Mouse (Mus musculus): ENCODE data around the gene Unc119b. TPM values are rescaled to one million over a fixed set of nuclear protein-coding genes. Genes with fewer than 3 reads are reported as not detected.
A peak's percentile ranks its signal among the peaks of the same experiment; 100 is the strongest.

Unc119b gene
- polyA plus RNA-seq, 1 experiment from 2014 or later = 10.1 TPM

DNA sequence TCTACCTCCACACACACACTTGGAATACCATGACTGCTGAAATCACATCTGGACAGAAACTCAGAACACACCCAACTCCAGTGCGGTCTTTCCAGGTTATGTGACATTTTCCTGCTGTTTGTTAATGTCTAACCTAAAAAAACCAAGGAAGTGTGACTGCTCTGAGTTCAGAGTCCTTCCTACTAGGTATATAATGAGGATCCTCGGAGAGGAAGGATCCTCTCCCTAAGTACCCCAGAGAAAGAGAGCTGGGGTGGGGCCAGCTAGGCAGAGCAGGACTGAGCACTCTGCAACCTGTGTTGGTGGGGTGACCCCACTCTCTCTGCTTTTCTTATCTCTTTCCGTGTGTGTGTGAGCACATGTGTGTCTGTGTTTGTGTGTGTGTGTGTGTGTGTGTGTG is 12.6 kb upstream of the Unc119b start:
- Histone ChIP-seq H3K4me3 (ENCODE audit: low read depth, low read length) (no peak overlapping the region), H3K4me2 (replicated peaks; ENCODE audit: low read depth) (no peak overlapping the region), H3K27ac (ENCODE audit: low read depth, low read length) (peak overlapping the region; percentile 54), H3K9me3 (ENCODE audit: control insufficient read depth) (no peaks in the 10 kb centered on the region), H3K9ac (ENCODE audit: low read depth, low read length) (no peak overlapping the region), H3K27me3 (replicated peaks; ENCODE audit: control insufficient read depth, insufficient read depth, low read length) (no peaks in the 10 kb centered on the region), H3K4me1 (replicated peaks; ENCODE audit: control insufficient read depth, insufficient read depth, low read length) (no peaks in the 10 kb centered on the region), H3K36me3 (ENCODE audit: control insufficient read depth, insufficient read depth) (peaks cover 66% of the 10 kb centered on the region)
- no peak for TF ChIP-seq CTCF (IDR thresholded peaks at IDR 0.05; ENCODE audit: low read depth)
- 43% methylated on average over 3 of the region's 3 CpGs for WGBS
- peak; percentile 61 for ATAC-seq

DNA sequence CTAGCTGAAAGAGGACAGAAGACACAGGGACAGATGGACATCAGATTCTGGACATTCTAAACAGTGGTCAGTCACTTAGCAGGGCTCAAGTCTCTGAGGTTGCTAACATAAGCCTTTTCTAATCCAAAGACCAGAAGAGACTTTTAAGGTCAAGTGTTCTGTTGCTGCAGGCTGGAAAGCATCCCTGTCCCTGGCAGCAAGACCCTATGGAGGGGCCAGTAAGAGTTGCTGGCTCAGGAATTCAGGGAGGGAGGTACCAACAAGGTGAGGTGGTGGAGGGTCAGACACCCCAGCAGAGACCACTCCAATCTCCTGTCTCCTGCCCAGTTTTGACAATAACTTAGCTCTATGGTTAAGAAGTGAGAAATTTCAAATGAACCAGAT is 12.0 kb upstream of the Unc119b start:
- no peak for ATAC-seq
- Histone ChIP-seq H3K9me3 (ENCODE audit: control insufficient read depth) (no peaks in the 10 kb centered on the region), H3K4me3 (ENCODE audit: low read depth, low read length) (no peak overlapping the region), H3K9ac (ENCODE audit: low read depth, low read length) (no peak overlapping the region), H3K4me2 (replicated peaks; ENCODE audit: low read depth) (no peak overlapping the region), H3K27me3 (replicated peaks; ENCODE audit: control insufficient read depth, insufficient read depth, low read length) (no peaks in the 10 kb centered on the region), H3K27ac (ENCODE audit: low read depth, low read length) (no peak overlapping the region), H3K4me1 (replicated peaks; ENCODE audit: control insufficient read depth, insufficient read depth, low read length) (no peaks in the 10 kb centered on the region), H3K36me3 (ENCODE audit: control insufficient read depth, insufficient read depth) (peaks cover 66% of the 10 kb centered on the region)
- TF ChIP-seq CTCF (IDR thresholded peaks at IDR 0.05; ENCODE audit: low read depth) = no peak

DNA sequence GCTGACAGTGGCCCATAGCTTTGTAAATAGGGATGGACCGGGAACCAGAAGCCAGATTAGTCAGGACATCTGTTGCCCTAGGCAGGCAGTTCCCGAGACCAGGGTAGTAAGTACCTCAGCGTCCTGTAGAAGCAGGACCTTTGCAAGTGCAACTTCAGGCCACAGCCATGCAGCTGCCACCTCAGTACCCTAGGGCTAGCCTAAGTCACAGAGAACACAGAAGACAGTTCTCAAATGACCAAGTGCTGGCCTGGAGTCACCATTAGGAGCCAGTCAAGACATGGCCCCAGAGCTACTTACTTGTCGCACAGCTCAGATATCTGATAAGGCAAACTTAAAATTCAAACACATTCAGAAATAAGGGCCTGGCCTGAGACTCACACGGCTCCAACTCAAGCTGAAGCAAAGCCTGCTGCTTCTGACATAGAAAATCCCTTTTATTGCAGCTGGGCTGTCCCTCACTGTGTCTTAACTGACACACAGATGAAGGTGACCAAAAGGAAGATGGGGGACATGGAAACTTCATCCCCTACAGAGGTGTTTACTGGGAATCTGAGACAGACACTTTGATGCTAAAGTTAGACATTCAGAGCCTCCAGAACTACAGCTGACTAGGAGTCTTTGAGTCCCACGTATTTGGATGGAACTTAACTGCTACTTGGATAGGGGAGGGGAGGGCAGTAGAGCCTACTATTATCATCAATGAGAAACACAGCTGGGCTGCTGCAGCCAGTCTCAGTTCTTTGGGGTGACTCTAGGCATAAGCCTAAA is 11.4 kb upstream of the Unc119b start:
- Histone ChIP-seq H3K36me3 (ENCODE audit: control insufficient read depth, insufficient read depth) (peaks cover 66% of the 10 kb centered on the region), H3K4me3 (ENCODE audit: low read depth, low read length) (no peak overlapping the region), H3K27me3 (replicated peaks; ENCODE audit: control insufficient read depth, insufficient read depth, low read length) (no peaks in the 10 kb centered on the region), H3K9me3 (ENCODE audit: control insufficient read depth) (no peaks in the 10 kb centered on the region), H3K9ac (ENCODE audit: low read depth, low read length) (no peak overlapping the region), H3K27ac (ENCODE audit: low read depth, low read length) (no peak overlapping the region), H3K4me2 (replicated peaks; ENCODE audit: low read depth) (no peak overlapping the region), H3K4me1 (replicated peaks; ENCODE audit: control insufficient read depth, insufficient read depth, low read length) (no peaks in the 10 kb centered on the region)
- WGBS = 79% methylated on average over 6 of the region's 6 CpGs
- ATAC-seq = no peak
- no peak for TF ChIP-seq CTCF (IDR thresholded peaks at IDR 0.05; ENCODE audit: low read depth)

DNA sequence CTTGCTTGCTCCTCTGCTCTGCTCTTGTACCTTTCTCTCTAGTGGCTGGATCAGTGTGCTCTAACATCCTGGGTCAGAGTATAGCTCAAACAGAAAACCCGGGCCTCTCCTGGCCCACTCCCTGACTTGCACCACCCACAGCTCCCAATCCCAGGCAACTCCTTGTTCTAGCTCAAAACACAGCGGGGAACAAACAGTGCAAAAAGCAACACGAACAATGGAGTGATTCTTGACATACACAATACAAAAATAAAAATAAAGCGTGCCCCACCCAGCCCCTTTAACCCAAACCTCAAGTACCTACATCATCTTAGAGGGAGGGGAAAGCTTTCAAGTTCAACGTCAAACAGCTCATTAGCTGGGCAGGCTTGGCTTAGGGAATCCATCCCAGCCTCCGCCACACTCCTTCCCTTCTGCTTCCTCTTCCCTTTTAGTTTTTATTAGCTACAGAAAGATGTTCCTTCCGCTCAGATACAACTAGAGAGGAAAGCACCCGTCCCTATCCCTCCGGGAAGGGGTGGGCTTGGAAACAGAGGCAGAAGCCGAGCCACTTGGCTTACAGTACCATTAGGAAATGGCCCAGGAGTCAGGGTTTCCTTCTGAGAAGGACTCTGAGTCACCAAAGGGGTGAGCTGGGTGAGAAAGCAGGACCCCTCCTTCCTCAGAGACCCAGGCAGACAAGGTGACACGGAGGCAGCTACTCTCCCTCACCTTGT is 10.6 kb upstream of the Unc119b start:
- WGBS = 82% methylated on average over 11 of the region's 11 CpGs
- no peak for ATAC-seq
- H3K4me2 ChIP-seq (replicated peaks; ENCODE audit: low read depth) = no peak overlapping the region
- no peaks in the 10 kb centered on the region for H3K27me3 ChIP-seq (replicated peaks; ENCODE audit: control insufficient read depth, insufficient read depth, low read length)
- no peak overlapping the region for H3K9ac ChIP-seq (ENCODE audit: low read depth, low read length)
- no peaks in the 10 kb centered on the region for H3K4me1 ChIP-seq (replicated peaks; ENCODE audit: control insufficient read depth, insufficient read depth, low read length)
- peaks cover 60% of the 10 kb centered on the region for H3K36me3 ChIP-seq (ENCODE audit: control insufficient read depth, insufficient read depth)
- no peak for TF ChIP-seq CTCF (IDR thresholded peaks at IDR 0.05; ENCODE audit: low read depth)
- no peaks in the 10 kb centered on the region for H3K9me3 ChIP-seq (ENCODE audit: control insufficient read depth)
- H3K4me3 ChIP-seq (ENCODE audit: low read depth, low read length) = no peak overlapping the region
- peak overlapping the region; percentile 7; the same call in 1 of the 2 replicates for H3K27ac ChIP-seq (ENCODE audit: low read depth, low read length)

DNA sequence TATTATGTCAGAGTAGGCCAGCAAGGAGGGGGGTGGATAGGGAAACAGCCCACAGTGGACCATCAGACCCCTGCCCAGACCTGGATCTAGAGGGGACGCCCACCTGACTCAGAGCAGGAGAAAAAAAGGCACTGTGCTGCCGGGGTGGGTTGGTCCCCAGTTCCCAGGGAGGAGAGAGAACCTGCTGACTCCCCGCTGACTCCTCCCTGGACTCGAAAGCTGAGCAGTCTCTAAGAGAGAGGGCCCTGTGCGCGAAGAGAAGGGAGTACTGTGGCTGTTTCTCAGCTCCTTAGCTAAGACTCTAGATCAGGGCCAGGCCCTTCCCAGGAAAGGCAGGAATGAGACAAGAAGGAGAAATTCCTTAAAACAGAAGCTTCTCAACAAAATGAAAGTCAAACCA is 9.7 kb upstream of the Unc119b start:
- Histone ChIP-seq H3K9ac (ENCODE audit: low read depth, low read length) (no peak overlapping the region), H3K4me2 (replicated peaks; ENCODE audit: low read depth) (no peak overlapping the region), H3K27ac (ENCODE audit: low read depth, low read length) (no peak overlapping the region), H3K9me3 (ENCODE audit: control insufficient read depth) (no peaks in the 10 kb centered on the region), H3K4me1 (replicated peaks; ENCODE audit: control insufficient read depth, insufficient read depth, low read length) (no peaks in the 10 kb centered on the region), H3K36me3 (ENCODE audit: control insufficient read depth, insufficient read depth) (peaks cover 51% of the 10 kb centered on the region), H3K27me3 (replicated peaks; ENCODE audit: control insufficient read depth, insufficient read depth, low read length) (no peaks in the 10 kb centered on the region), H3K4me3 (ENCODE audit: low read depth, low read length) (no peak overlapping the region)
- 80% methylated on average over 6 of the region's 6 CpGs for WGBS
- no peak for ATAC-seq
- TF ChIP-seq CTCF (IDR thresholded peaks at IDR 0.05; ENCODE audit: low read depth) = no peak

DNA sequence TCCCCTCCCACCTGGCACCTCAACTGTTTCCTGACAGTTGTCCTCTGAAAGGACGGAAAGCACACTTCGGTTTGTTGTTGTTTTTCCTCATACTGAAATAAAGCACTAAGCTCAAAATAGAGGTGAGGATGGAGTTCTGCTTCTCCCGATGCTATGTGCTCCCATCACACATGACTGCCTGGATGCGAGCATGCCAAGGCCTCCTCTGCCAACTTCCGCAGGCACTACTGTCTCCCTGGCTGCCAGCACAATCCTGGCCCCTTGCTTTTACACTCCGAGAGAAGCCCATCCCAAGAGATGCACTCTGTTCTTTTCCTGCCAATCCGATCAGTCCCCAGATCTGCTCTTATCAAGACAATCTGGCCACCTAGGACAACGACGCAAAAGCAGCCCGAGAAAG is 8.8 kb upstream of the Unc119b start:
- 77% methylated on average over 10 of the region's 10 CpGs for WGBS
- Histone ChIP-seq H3K27ac (ENCODE audit: low read depth, low read length) (no peak overlapping the region), H3K36me3 (ENCODE audit: control insufficient read depth, insufficient read depth) (peaks cover 44% of the 10 kb centered on the region), H3K9ac (ENCODE audit: low read depth, low read length) (no peak overlapping the region), H3K4me3 (ENCODE audit: low read depth, low read length) (no peak overlapping the region), H3K27me3 (replicated peaks; ENCODE audit: control insufficient read depth, insufficient read depth, low read length) (no peaks in the 10 kb centered on the region), H3K4me2 (replicated peaks; ENCODE audit: low read depth) (no peak overlapping the region), H3K9me3 (ENCODE audit: control insufficient read depth) (no peaks in the 10 kb centered on the region), H3K4me1 (replicated peaks; ENCODE audit: control insufficient read depth, insufficient read depth, low read length) (no peaks in the 10 kb centered on the region)
- no peak for TF ChIP-seq CTCF (IDR thresholded peaks at IDR 0.05; ENCODE audit: low read depth)
- ATAC-seq = no peak
